Mouse (Mus musculus) layer of hippocampus, postnatal 36 days (tissue): ENCODE measurements around the gene Prss40. TPM values are rescaled to one million over a fixed set of nuclear protein-coding genes. Genes with fewer than 3 reads are reported as not detected.
A peak's percentile ranks its signal among the peaks of the same experiment; 100 is the strongest.
"Not testable (repeated sequence)": the region's sequence is repeated elsewhere in the genome, so short reads cannot be mapped to it uniquely, and the experiment has no call there.

Experiments
- DNase-seq, 2 experiments: peaks; one replicate each; pipeline ENCODE4 v3.0.0; 2022
- total RNA-seq, 2 experiments: library from RNA; stranded (reverse); gene quantifications; 2 replicates each; pipeline ENCODE4 v1.2.3; 2021

Gene Prss40
- total RNA-seq, 2 experiments from 2014 or later: not detected

DNA sequence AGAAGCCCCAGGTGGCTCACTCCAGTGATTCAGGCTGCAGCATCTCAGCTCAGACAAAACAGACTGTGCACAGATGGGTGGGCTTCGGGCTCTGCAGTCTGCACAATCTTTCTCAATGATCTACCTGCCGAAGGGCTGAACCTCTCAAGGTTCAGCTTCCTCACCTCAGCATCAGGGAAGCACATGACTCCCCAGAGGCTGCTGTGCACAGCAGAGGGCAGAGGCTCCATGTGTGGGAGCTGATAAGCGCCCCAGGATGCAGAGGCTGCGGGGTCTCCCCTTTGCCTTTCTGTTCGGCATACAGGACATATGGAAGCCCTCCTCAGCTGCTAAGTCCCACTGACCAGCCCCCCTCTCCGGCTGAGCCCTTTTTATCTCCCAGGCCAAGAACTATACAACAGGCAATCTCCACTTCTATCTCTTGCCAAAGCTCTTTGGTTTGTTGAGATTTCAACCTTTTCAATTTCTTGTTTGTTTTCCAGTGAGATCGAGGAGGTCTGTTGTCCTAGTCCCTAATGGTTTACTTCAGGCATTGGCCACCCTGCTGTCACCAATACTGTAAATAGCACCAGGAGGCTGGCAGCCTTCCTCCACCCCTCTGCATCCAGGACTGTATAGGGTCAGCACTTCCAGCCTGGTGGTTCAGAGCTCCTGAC, 25.6 kb downstream of the Prss40 start, which contains the start of gene Cfc1:
Cfc1 (plus strand) TSS at position 606 of the 656 bp plus-strand sequence.
- not testable (repeated sequence) for DNase-seq

DNA sequence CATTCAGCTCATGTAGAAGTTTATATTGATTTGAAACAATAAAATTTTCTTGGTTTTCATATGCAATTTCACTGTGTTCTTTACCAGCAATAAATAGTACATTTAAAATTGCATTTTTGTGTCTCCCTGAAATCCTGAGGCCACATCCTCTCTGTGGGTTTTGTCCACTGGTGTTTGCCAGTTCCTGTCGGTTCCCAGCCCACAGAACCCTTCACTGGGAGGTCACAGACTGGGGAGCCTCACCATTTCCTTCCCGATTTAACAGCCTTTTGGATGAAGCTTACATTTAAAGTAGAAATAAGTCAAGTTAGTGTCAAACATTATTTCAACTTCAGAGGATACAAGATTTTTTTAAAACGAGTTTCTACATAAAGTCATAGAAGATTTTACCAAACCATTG, 26.2 kb downstream of the Prss40 start:
- not testable (repeated sequence) for DNase-seq

DNA sequence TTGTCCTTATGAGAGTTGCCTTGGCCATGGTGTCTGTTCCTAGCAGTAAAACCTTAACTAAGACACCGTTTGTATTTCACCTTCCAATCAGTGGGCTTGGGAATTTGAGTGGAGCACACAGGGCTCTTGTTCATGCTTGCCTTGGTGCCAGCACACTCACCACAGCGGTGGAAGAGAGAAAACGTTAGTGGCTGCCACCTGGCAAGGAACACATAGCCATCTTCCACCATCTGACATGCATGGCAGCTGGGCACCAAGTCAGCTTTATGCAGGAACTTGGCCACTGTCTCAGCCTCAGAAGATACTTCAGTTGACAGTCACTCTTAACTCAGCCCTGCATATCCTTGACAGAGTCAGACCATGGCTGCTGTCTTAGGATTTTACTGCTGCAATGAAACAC, 37.1 kb downstream of the Prss40 start:
- no peak for DNase-seq

DNA sequence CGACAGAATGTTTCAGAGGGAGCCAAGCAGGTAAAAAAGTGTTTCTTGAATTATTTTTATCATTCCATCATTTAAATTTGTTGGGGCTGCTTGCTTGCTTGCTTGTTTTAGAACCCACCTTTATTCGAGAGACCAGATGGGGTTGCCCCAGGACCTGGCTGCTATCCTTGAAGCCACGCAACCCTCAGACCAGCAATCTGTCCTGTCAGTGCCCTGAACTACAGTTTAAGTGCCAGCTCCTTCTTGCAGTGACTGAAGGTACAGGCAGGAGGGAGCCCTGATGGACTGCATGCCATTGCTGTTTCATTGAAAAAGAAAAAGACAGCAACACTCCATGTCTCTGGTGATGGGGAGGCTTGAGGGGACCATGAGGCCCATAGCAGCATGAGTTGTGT, 37.9 kb downstream of the Prss40 start:
- no peak for DNase-seq

DNA sequence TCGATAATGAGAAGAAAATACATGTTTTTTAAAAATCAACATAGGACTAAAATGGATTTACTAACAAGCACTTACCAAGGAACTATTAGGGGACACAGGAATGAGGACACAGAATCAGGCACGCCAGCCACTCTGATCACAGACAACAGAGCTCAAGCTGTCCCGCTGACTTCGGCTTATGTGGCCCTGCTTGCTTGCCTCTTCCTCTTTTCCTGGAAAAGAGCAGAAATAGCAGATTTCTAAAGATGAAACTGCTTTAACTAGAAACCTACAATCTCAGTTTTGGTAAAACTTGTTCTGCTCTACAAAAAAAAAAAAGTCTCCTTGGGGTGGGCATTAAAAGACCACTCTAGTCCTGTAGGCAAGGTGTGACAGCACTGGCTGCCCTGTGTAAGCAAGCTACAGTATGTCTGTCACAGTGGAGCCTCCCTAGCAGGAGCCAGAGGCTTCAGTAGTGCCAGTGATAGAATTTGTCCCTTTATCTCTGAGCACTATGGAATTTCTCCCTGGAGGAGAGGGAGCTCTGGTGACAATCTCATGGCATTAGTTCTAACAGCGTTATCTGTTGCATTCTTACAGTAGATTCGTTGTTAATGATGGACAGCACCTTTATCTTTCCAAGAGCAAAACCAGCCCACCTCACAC, 38.4 kb downstream of the Prss40 start:
- no peak for DNase-seq

DNA sequence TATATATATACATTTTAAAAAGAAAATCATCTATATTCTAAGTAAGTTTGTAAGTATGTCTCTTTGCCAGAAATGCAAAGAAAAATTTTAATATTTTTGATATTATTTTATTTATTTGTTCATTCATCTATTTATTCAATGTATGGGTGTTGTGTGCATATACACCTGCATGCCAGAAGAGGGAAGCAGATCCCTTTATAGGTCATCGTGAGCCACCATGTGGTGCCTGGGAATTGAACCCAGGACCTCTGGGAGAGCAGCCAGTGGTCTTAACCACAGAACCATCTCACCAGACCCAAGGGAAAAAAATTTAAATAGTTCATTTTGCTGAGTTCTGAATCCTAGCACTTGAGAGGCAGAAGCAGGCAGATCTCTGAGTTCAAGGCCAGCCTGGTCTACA, 42.5 kb downstream of the Prss40 start:
- DNase-seq: no peak

DNA sequence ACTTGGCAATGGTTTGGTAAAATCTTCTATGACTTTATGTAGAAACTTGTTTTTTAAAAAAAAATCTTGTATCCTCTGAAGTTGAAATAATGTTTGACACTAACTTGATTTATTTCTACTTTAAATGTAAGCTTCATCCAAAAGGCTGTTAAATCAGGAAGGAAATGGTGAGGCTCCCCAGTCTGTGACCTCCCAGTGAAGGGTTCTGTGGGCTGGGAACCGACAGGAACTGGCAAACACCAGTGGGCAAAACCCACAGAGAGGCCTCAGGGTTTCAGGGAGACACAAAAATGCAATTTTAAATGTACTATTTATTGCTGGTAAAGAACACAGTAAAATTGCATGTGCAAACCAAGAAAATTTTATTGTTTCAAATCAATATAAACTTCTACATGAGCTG, 42.9 kb downstream of the Prss40 start:
- DNase-seq: not testable (repeated sequence)

DNA sequence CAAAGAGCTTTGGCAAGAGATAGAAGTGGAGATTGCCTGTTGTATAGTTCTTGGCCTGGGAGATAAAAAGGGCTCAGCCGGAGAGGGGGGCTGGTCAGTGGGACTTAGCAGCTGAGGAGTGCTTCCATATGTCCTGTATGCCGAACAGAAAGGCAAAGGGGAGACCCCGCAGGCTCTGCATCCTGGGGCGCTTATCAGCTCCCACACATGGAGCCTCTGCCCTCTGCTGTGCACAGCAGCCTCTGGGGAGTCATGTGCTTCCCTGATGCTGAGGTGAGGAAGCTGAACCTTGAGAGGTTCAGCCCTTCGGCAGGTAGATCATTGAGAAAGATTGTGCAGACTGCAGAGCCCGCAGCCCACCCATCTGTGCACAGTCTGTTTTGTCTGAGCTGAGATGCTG, 43.4 kb downstream of the Prss40 start:
- DNase-seq: not testable (repeated sequence)

DNA sequence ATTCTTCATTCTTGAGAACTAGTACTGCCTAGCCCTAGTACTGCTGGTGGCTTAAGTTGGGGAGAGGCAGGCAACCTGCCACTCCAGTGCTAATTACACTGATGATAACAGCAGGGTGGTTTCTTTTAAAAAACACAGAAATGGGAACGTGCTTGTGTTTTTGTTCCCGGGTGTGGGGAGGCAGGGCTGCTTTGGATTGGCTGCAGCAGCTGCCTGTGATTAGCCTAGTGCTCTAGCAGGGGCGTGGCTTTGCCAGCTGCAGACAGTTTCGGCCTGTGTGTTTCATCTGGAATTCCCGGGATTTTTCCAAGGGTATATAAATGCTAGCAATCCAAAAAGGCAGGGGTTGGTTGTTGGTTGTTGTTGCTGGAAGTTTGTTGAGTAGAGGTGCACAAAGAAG, 44.1 kb downstream of the Prss40 start:
- no peak for DNase-seq

DNA sequence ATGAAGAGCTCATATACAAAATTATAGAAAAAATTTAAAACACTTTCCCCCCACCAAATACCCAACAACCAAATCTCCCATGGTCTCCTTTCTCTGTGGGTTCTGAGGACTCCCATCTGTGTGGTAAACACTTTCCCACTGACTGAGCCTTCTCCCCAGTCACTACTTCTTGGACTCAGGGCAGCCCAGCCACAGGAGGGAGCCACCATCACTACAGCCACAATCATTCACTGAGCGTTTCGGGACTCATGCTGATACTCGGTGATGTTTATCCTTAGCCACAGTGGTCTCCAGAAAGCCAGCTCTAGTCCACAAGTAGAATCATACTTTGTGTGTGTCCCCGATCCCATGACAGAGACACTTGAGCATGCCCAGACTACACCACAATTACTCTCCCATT, 47.7 kb downstream of the Prss40 start:
- no peak for DNase-seq

DNA sequence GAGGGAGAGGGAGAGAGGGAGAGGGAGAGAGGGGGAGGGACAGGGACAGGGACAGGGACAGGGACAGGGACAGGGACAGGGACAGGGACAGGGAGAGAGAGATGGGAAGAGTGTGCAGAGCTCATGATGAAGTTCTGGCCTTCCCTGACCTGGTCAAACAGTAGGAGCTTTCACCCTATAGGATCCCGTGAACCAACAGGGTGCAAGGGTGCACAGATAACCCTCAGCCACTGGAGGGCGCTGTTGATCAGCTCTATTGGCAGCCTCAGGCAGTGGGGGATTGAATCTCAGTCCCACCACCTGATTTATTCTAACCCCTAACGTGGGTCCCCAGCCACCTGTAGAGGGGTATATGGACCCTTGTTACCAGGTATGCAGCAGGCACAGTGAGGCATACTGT, 49.7 kb downstream of the Prss40 start:
- peak; percentile 44 to 56 for DNase-seq

DNA sequence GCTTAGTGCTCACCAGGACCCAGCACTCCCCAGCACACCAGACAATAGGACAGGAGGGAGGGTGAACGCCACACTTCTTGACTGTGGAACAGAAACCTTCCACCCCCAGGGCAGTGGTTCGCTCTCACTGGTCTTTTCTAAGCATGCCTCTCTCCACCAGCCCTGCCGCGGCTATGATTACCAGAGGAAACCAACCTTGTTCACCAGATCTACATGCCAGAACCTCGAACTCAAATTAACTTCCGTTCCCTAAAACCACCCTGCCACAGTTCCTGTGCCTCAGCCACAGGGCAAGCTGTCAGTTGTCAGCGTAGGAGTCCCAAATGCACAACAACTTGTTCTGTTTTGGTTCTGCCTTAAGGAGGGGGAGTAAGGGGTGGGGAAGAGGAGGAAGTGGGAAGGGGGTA, 50.2 kb downstream of the Prss40 start:
- peak in 1 of 2 experiments; percentile 15 for DNase-seq

DNA sequence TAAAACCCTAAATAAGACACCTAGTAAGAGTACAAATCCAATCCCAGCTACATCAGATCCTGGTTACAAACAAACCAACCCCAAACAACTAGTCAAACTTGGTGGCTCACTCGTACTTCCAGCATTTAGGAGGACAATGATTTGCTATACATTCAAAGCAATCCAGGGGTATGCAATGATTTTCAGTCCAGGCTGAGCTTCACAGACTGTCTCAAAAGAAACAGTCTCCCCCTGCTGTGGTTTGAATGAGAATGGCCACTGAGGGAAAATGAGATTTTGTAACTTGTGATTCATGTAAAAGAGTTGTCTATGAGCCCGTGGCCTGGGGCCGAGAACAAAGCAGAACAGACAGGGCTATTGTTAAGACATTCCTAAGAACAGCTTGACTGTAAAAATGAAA, 52.8 kb downstream of the Prss40 start:
- DNase-seq: no peak

DNA sequence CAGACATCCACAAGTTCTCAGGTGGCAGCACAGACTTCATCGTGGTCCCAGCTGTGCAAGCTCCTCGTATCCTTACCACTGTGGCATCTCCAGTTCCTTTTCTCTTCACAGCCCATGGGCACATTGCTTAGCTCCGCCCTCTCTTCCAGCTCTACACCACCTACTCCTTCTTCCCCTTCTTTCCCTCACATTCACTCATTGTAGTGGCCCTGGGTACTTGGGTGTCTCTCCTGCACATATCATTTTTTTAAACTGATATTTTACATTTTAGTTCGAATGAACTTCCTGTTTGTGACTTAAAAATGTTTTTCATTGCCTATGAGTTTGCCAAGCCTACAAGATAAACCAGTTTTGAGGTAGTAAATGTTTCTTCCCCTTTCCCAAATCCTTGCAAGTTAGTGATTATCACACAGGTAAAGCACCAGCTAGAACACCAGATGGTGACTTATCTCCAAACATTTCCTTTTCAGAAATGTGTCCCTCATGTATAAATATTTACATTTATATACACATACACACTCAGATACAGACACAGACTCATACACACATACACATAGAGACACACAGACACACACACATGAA, 54.7 kb downstream of the Prss40 start:
- DNase-seq: no peak

DNA sequence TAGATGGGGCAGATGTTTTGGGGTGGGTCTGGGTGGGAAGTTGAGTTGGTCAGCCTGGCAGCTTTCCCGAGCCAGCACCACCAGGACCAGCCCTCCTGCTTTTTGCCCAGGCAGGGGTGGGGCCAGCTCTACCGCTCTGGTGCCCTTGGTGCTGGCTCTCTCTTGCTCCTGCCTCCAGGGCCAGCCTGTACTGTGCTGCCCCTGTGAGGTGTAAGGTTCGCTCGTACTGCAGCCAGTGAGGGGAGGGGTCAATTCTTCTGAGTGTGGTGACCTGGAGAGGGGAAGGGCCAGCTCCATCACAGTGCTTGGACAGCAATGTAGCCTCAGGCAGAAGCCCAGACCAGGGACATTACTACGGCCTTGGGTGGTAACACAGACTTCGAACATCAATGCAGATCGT, 55.4 kb downstream of the Prss40 start:
- DNase-seq: no peak

DNA sequence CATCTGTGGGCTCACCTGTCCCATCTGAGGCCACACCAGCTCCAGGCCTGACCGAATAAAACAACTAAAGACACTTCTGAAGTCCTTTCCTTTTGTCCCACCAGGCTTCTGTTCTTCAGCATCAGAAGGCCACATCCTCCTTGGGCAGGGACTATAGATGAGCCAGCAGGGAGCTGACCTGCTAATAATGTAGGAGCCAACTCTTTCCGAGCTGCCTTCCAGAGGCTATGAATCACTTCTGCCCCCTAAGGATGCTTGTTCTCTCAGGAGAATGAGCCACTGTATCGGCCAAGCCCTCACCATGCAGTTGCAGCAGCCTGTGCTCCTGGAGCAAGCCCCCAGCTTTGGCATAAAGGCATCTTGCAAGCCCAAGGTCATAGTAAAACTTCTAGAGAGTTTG, 57.8 kb downstream of the Prss40 start:
- DNase-seq: no peak

Other genes with a start within 250 kb of the Prss40 start
- 10 to 100 TPM; 17.5 to 19.3 TPM for gene Ccdc115, start 121.3 kb downstream of the Prss40 start, total RNA-seq
- gene Imp4, start 121.1 kb downstream of the Prss40 start, total RNA-seq: 10 to 100 TPM; 32.8 to 36.6 TPM
- 1 to 10 TPM; 5.0 to 5.7 TPM for gene Ptpn18, start 101.2 kb downstream of the Prss40 start, total RNA-seq
- gene Prss39, start 62.5 kb downstream of the Prss40 start, total RNA-seq: not detected
- gene Cfc1, start 25.3 kb downstream of the Prss40 start, total RNA-seq: not detected
- 10 to 100 TPM; 38.8 to 43.3 TPM for gene Amer3, start 18.7 kb upstream of the Prss40 start, total RNA-seq